Mouse (Mus musculus) bone marrow macrophage, adult 2 months (primary cell): ENCODE data around the gene Urah.

Experiments used
- CTCF ChIP-seq: IDR thresholded peaks from 2 replicates; pipeline ENCODE4 v1.5.1; 2012; ENCODE audit warnings: low read depth, mild to moderate bottlenecking, low read length, moderate library complexity
- POLR2A ChIP-seq: IDR thresholded peaks from 2 replicates; pipeline ENCODE4 v1.6.1; 2012; ENCODE audit warnings: mild to moderate bottlenecking, low read depth, low read length, borderline replicate concordance

- no peak for TF ChIP-seq CTCF
- no peak for TF ChIP-seq POLR2A
Measured at GRCm38 (mm10) chr7:140881696-140882468, 47.1 kb downstream of the Urah start, which contains the start of the genes Psmd13 and Sirt3.
